Mouse (Mus musculus) CH12.LX (cell line): ENCODE results near the gene Ccdc47. TPM values are rescaled to one million over a fixed set of nuclear protein-coding genes. Genes with fewer than 3 reads are reported as not detected.

Experiments
- DNase-seq: peaks from one replicate; pipeline ENCODE4 v3.0.0-alpha.2; 2013; ENCODE audit errors: extremely low read depth
- H3K27ac ChIP-seq: 2 replicates; pipeline ENCODE4 v1.5.1; 2012; ENCODE audit warnings: low read depth, mild to moderate bottlenecking, control low read depth, moderate library complexity; ENCODE audit not compliant: insufficient read depth
- H3K27me3 ChIP-seq: replicated peaks from 2 replicates; pipeline ENCODE3; 2012; ENCODE audit warnings: inconsistent platforms
- H3K36me3 ChIP-seq, 2 experiments: replicated peaks in 1 of 2; 2 replicates each; pipeline versions ENCODE3 to v1.6.1; 2012; ENCODE audit warnings: inconsistent platforms in 1 of 2, low read length in 1 of 2, mild to moderate bottlenecking in 1 of 2, mixed read lengths in 1 of 2, moderate library complexity in 1 of 2; ENCODE audit not compliant: control insufficient read depth in 1 of 2, insufficient read depth in 1 of 2
- H3K4me1 ChIP-seq, 2 experiments: 2 replicates each; pipeline ENCODE4 v1.6.1; 2012; ENCODE audit warnings: inconsistent platforms in 1 of 2, moderate library complexity in 1 of 2; ENCODE audit not compliant: insufficient read depth in 2 of 2, control insufficient read depth in 1 of 2
- H3K4me2 ChIP-seq: 2 replicates; pipeline ENCODE4 v1.6.1; 2012; ENCODE audit warnings: low read depth, mild to moderate bottlenecking, control low read depth; ENCODE audit not compliant: poor library complexity, insufficient read depth, severe bottlenecking
- H3K4me3 ChIP-seq, 3 experiments: fragments of 150-350 bp in 1 of 3; sonication (generic) in 1 of 3; replicated peaks in 1 of 3; 2 replicates each; pipeline versions ENCODE3 to v1.5.1; 2011 to 2012; ENCODE audit warnings: low read depth in 2 of 3, low read length in 2 of 3, mild to moderate bottlenecking in 2 of 3, moderate library complexity in 2 of 3, control low read depth in 1 of 3, improper control_type of control experiment in 1 of 3, inconsistent platforms in 1 of 3, mixed read lengths in 1 of 3; ENCODE audit not compliant: poor library complexity in 1 of 3
- H3K79me2 ChIP-seq: replicated peaks from 2 replicates; pipeline ENCODE4 v1.6.1; 2012; ENCODE audit warnings: mild to moderate bottlenecking, moderate library complexity; ENCODE audit not compliant: control insufficient read depth, poor library complexity, insufficient read depth, severe bottlenecking; ENCODE audit errors: extremely low read depth
- H3K9ac ChIP-seq: 2 replicates; pipeline ENCODE4 v1.6.1; 2012; ENCODE audit warnings: low read depth, mild to moderate bottlenecking, control low read depth, moderate library complexity; ENCODE audit not compliant: insufficient read depth
- H3K9me3 ChIP-seq: replicated peaks from 2 replicates; pipeline ENCODE3; 2012; ENCODE audit warnings: low read length, inconsistent platforms, mixed read lengths
- BHLHE40 ChIP-seq: IDR thresholded peaks from 2 replicates; pipeline ENCODE4 v1.6.1; 2011; ENCODE audit warnings: mild to moderate bottlenecking, low read depth, low read length, improper control_type of control experiment
- CHD1 ChIP-seq: IDR thresholded peaks from 2 replicates; pipeline ENCODE4 v1.6.1; 2012; ENCODE audit warnings: low read depth, low read length, improper control_type of control experiment, inconsistent platforms
- CTCF ChIP-seq, 2 experiments: IDR thresholded peaks in 1 of 2; conservative IDR thresholded peaks in 1 of 2; 2 replicates each; pipeline ENCODE4 v1.5.1; 2011 to 2012; ENCODE audit warnings: low read depth in 2 of 2, low read length in 2 of 2, improper control_type of control experiment in 1 of 2, inconsistent platforms in 1 of 2, mild to moderate bottlenecking in 1 of 2, moderate library complexity in 1 of 2
- E2F4 ChIP-seq: IDR thresholded peaks from 2 replicates; pipeline ENCODE4 v1.6.1; 2011; ENCODE audit warnings: low read depth, low read length, improper control_type of control experiment; ENCODE audit not compliant: insufficient replicate concordance
- EP300 ChIP-seq: IDR thresholded peaks from 2 replicates; pipeline ENCODE4 v1.6.1; 2011; ENCODE audit warnings: low read length, improper control_type of control experiment
- ETS1 ChIP-seq: conservative IDR thresholded peaks from 2 replicates; pipeline ENCODE4 v1.6.1; 2012; ENCODE audit warnings: low read depth, mild to moderate bottlenecking, inconsistent platforms, low read length, improper control_type of control experiment, moderate library complexity
- JUN ChIP-seq: IDR thresholded peaks from 2 replicates; pipeline ENCODE4 v1.6.1; 2011; ENCODE audit warnings: low read depth, mild to moderate bottlenecking, low read length, improper control_type of control experiment, moderate library complexity; ENCODE audit not compliant: insufficient read depth
- JUND ChIP-seq: conservative IDR thresholded peaks from 2 replicates; pipeline ENCODE4 v1.6.1; 2011; ENCODE audit warnings: low read depth, low read length, improper control_type of control experiment
- KAT2A ChIP-seq: IDR thresholded peaks from 2 replicates; pipeline ENCODE4 v1.6.1; 2012; ENCODE audit warnings: low read length, improper control_type of control experiment, inconsistent platforms; ENCODE audit not compliant: insufficient replicate concordance
- MEF2A ChIP-seq: IDR thresholded peaks from 2 replicates; pipeline ENCODE4 v1.6.1; 2014; ENCODE audit warnings: low read depth, mild to moderate bottlenecking, inconsistent platforms, low read length, improper control_type of control experiment, borderline replicate concordance
- MXI1 ChIP-seq: IDR thresholded peaks from 2 replicates; pipeline ENCODE4 v1.6.1; 2011; ENCODE audit warnings: mild to moderate bottlenecking, low read depth, low read length, improper control_type of control experiment
- NELFE ChIP-seq: IDR thresholded peaks from 2 replicates; pipeline ENCODE4 v1.6.1; 2011; ENCODE audit warnings: low read depth, low read length, improper control_type of control experiment
- POLR2AphosphoS2 ChIP-seq: IDR thresholded peaks from 2 replicates; pipeline ENCODE4 v1.6.1; 2011; ENCODE audit warnings: low read depth, low read length, improper control_type of control experiment
- RAD21 ChIP-seq: IDR thresholded peaks from 2 replicates; pipeline ENCODE4 v1.6.1; 2011; ENCODE audit warnings: low read depth, mild to moderate bottlenecking, low read length, improper control_type of control experiment, moderate library complexity
- RCOR1 ChIP-seq: conservative IDR thresholded peaks from 2 replicates; pipeline ENCODE4 v1.6.1; 2012; ENCODE audit warnings: low read depth, mild to moderate bottlenecking, inconsistent platforms, low read length, improper control_type of control experiment
- SIN3A ChIP-seq: IDR thresholded peaks from 2 replicates; pipeline ENCODE4 v1.6.1; 2012; ENCODE audit warnings: low read length, improper control_type of control experiment, inconsistent platforms
- TCF12 ChIP-seq: IDR thresholded peaks from 2 replicates; pipeline ENCODE4 v1.6.1; 2014; ENCODE audit warnings: low read depth, mild to moderate bottlenecking, inconsistent platforms, low read length, improper control_type of control experiment
- UBTF ChIP-seq: IDR thresholded peaks from 2 replicates; pipeline ENCODE4 v1.6.1; 2012; ENCODE audit warnings: low read depth, mild to moderate bottlenecking, inconsistent platforms, low read length, improper control_type of control experiment, moderate library complexity
- USF1 ChIP-seq: IDR thresholded peaks from 2 replicates; pipeline ENCODE4 v1.6.1; 2014; ENCODE audit warnings: low read depth, mild to moderate bottlenecking, inconsistent platforms, low read length, improper control_type of control experiment
- ZC3H11A ChIP-seq: IDR thresholded peaks from 2 replicates; pipeline ENCODE4 v1.6.1; 2012; ENCODE audit warnings: low read depth, mild to moderate bottlenecking, inconsistent platforms, low read length, improper control_type of control experiment
- ZKSCAN1 ChIP-seq: IDR thresholded peaks from 2 replicates; pipeline ENCODE4 v1.6.1; 2012; ENCODE audit warnings: low read depth, inconsistent platforms, low read length, improper control_type of control experiment, borderline replicate concordance
- ZMIZ1 ChIP-seq: IDR thresholded peaks from 2 replicates; pipeline ENCODE4 v1.6.1; 2012; ENCODE audit warnings: low read depth, mild to moderate bottlenecking, inconsistent platforms, low read length, improper control_type of control experiment
- ZNF384 ChIP-seq: IDR thresholded peaks from 2 replicates; pipeline ENCODE4 v1.6.1; 2012; ENCODE audit warnings: low read depth, low read length, improper control_type of control experiment, inconsistent platforms
- dilution Hi-C: fragments of 300-500 bp; cut with MboI; formaldehyde crosslinking; loops from 2 replicates; pipeline ENCODE4 v1.14.3; 2020; ENCODE audit warnings: low sequenced_read_pairs; ENCODE audit not compliant: extremely low pct_unique_long_range_greater_than_20kb, extremely low pct_ligation_motif_present
- in situ Hi-C: fragments of 300-500 bp; cut with MboI; formaldehyde crosslinking; loops from 3 replicates; pipeline ENCODE4 v1.14.3; 2019; ENCODE audit warnings: low sequenced_read_pairs, low pct_ligation_motif_present, low pct_unique_long_range_greater_than_20kb, mixed read lengths
- polyA plus RNA-seq: library from polyadenylated mRNA; unstranded; fragments of >175 nt; gene quantifications from 2 replicates; pipeline ENCODE4 v1.2.1, GENCODE M21; 2012; ENCODE audit warnings: low read depth; ENCODE audit not compliant: insufficient read length
- total RNA-seq, 2 experiments: library from RNA; depleted of rRNA; stranded (reverse); fragments of 300-350 nt in 1 of 2; fragments of >200 nt in 1 of 2; gene quantifications; 2 replicates each; pipeline ENCODE4 v1.2.3; 2012 to 2014

Gene Ccdc47
- total and polyA plus RNA-seq, 3 experiments, result 46.1 to 80.8 (median 53.2) TPM

- TF ChIP-seq ETS1 (0 out of 2 replicates have a peak, but pooled peaks have one; percentile 9), ZC3H11A (no peak), MEF2A (0 out of 2 replicates have a peak, but pooled peaks have one; percentile 24), JUND (peak; percentile 47), ZMIZ1 (peak; percentile 84), EP300 (no peak), MXI1 (peak; percentile 100), E2F4 (peak; percentile 74; the same call in 1 of the 2 replicates), NELFE (peak; percentile 84), USF1 (no peak), ZNF384 (peak; percentile 42; the same call in 1 of the 2 replicates), CTCF (conservative IDR thresholded peaks at IDR 0.05 in 1 of 2, IDR thresholded peaks at IDR 0.05 in 1 of 2; ENCODE audit: low read depth in 2 of 2, low read length in 2 of 2) (peak in 1 of 2 experiments; percentile 57; a peak in 2 of 4 replicates)
- TF ChIP-seq, all 38 proteins: peak for 25
Observed at GRCm38 (mm10) chr11:106255685-106256451, 39.7 kb upstream of the Ccdc47 start, which contains the start of the genes Ftsj3 and Psmc5 (continued).

GRCm38 (mm10) chr11:106255174-106255573 is 39.0 kb upstream of the Ccdc47 start:
- TF ChIP-seq ZKSCAN1 (no peak), MXI1 (no peak), CTCF (conservative IDR thresholded peaks at IDR 0.05 in 1 of 2, IDR thresholded peaks at IDR 0.05 in 1 of 2; ENCODE audit: low read depth in 2 of 2, low read length in 2 of 2) (no peak), E2F4 (no peak), SIN3A (no peak), KAT2A (no peak), TCF12 (no peak), RAD21 (no peak), CHD1 (no peak), BHLHE40 (no peak), RCOR1 (no peak), UBTF (no peak), EP300 (no peak), ETS1 (no peak), JUN (no peak), POLR2AphosphoS2 (no peak)
- Histone ChIP-seq H3K4me1 (peaks cover 3 to 54% of the 10 kb centered on the region in 2 experiments; a peak in 3 of 4 replicates), H3K9ac (peak overlapping the region; percentile 94), H3K79me2 (peaks cover 54% of the 10 kb centered on the region), H3K9me3 (no peaks in the 10 kb centered on the region), H3K36me3 (peaks cover 59 to 73% of the 10 kb centered on the region in 2 experiments), H3K4me2 (peak overlapping the region; percentile 81), H3K4me3 (peak overlapping the region; percentile 73 to 92 (median 78)), H3K27me3 (no peaks in the 10 kb centered on the region), H3K27ac (0 out of 2 replicates have a peak overlapping the region, but pooled peaks have one; percentile 9)
- in situ Hi-C loops (loop anchor here (5.0 kb wide), 1 partner anchor 33 kb away; no protein-coding TSS in a partner anchor), dilution Hi-C loops (no loop called here)
- peak; percentile 51 for DNase-seq
